Mouse (Mus musculus): ENCODE data around the gene Limch1.

Gene Limch1

DNA sequence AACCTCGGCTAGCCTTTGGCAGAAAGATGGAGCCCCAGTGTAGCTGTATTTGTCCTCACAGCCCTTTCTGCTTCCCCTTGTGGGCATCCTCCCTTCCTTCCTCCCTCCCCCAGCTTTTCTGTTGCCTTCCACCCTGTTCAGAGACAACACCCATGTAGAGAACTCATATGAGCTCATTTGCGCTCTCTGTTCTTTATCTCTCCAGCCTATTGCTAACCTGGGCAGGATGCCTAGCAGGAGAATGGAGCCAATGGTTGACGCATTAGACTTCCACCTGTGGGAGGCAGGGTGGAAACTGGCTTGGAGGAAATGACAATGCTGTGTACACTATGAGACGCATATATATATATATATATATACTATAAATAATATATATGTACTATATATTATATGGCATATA, 126.4 kb downstream of the Limch1 start:
- Histone ChIP-seq H3K36me3 (ENCODE audit: insufficient read depth, low read length) (no peaks in the 10 kb centered on the region), H3K9me3 (ENCODE audit: low read length) (no peaks in the 10 kb centered on the region), H3K4me3 (replicated peaks; ENCODE audit: low read length) (no peak overlapping the region), H3K27me3 (ENCODE audit: insufficient read depth, low read length) (0 out of 2 replicates have a peak, but pooled peaks cover 3% of the 10 kb centered on the region), H3K4me1 (replicated peaks; ENCODE audit: low read depth, low read length) (no peaks in the 10 kb centered on the region)
- TF ChIP-seq CTCF (conservative IDR thresholded peaks at IDR 0.05; ENCODE audit: low read length) (no peak), NANOG (IDR thresholded peaks at IDR 0.05; ENCODE audit: borderline replicate concordance, low read length) (no peak), POU5F1 (IDR thresholded peaks at IDR 0.05; ENCODE audit: borderline replicate concordance, low read length) (no peak)

DNA sequence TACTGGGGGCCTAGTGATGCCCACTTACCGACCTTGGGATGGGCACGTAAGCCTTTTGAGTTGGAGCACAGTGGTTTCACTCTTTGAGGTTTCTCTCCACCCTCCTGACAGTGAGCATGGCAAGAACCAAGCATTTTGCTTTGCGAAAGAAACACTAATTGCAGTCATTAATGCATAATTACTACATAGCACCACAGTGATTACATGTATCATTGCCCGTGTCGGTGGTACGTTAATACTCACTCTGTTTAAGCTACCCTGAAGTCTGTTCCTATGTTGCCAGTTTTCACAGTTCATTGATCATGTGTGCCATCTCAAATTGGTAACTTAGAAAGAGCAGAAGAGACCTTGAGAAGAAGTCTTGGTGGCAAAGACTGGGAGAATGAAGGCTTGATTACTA, 127.1 kb downstream of the Limch1 start:
- Histone ChIP-seq H3K36me3 (ENCODE audit: insufficient read depth, low read length) (no peaks in the 10 kb centered on the region), H3K9me3 (ENCODE audit: low read length) (no peaks in the 10 kb centered on the region), H3K4me1 (replicated peaks; ENCODE audit: low read depth, low read length) (no peaks in the 10 kb centered on the region), H3K4me3 (replicated peaks; ENCODE audit: low read length) (no peak overlapping the region), H3K27me3 (ENCODE audit: insufficient read depth, low read length) (no peaks in the 10 kb centered on the region)
- TF ChIP-seq POU5F1 (IDR thresholded peaks at IDR 0.05; ENCODE audit: borderline replicate concordance, low read length), result no peak
- TF ChIP-seq CTCF (conservative IDR thresholded peaks at IDR 0.05; ENCODE audit: low read length), result no peak
- TF ChIP-seq NANOG (IDR thresholded peaks at IDR 0.05; ENCODE audit: borderline replicate concordance, low read length), result no peak

DNA sequence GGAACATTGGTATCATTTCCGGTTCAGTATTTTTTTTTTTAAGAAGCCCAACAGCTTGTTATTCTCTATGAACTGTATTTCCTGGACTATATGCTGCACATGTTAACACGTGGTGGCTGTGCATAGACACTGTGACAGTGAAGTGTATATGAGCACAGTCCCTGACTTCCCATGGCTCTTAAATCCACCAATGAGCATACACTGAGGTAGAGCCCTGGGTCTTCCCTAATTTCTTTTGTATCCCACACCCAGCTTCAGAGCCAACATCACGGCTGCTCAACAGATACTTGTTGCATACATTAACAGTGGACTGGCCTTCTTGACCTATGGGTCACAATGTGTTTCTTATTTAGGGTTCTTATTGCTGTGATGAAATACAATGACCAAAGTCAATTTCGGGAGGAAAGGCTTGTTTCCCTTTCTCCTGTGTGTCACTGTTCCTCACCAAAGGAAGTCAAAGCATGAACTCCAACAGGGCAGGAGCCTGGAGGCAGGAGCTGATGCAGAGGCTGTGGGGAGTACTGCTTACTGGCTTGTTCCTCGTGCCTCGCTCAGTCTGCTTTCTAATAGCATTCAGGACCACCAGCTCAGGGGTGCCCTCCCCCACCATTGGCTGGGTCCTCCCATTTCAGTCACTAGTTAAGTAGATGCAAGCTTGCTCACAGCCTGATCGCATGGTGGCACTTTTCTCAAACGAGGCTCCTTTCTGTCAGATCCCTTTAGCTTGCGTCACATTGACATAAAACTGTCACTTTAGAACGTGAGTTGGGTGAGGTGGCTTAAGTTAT, 130.6 kb downstream of the Limch1 start:
- no peaks in the 10 kb centered on the region for H3K36me3 ChIP-seq (ENCODE audit: insufficient read depth, low read length)
- no peak for TF ChIP-seq CTCF (conservative IDR thresholded peaks at IDR 0.05; ENCODE audit: low read length)
- TF ChIP-seq POU5F1 (IDR thresholded peaks at IDR 0.05; ENCODE audit: borderline replicate concordance, low read length), result no peak
- TF ChIP-seq NANOG (IDR thresholded peaks at IDR 0.05; ENCODE audit: borderline replicate concordance, low read length), result no peak
- H3K4me1 ChIP-seq (replicated peaks; ENCODE audit: low read depth, low read length), result no peaks in the 10 kb centered on the region
- H3K4me3 ChIP-seq (replicated peaks; ENCODE audit: low read length), result no peak overlapping the region
- H3K27me3 ChIP-seq (ENCODE audit: insufficient read depth, low read length), result no peaks in the 10 kb centered on the region
- no peaks in the 10 kb centered on the region for H3K9me3 ChIP-seq (ENCODE audit: low read length)

DNA sequence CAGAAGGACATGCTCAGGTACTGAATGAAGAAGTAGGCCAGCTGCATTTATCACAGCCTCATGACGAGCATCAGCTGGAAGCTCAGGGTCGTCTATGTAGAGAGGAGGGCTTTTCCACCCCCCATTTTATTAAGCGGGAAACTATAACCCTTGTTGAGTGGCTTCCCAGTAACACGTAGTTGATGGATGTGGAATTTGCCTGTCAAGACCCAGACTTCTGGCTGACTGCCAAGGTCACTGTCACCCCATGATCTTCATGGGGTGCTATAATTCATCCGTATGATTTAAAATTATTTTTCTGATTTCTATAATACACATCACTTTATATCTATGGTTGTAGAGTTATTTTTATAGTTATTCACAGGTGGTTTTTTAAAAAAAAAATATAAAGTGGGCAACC, 131.4 kb downstream of the Limch1 start:
- no peak overlapping the region for H3K4me3 ChIP-seq (replicated peaks; ENCODE audit: low read length)
- H3K4me1 ChIP-seq (replicated peaks; ENCODE audit: low read depth, low read length), result no peaks in the 10 kb centered on the region
- H3K9me3 ChIP-seq (ENCODE audit: low read length), result no peaks in the 10 kb centered on the region
- H3K36me3 ChIP-seq (ENCODE audit: insufficient read depth, low read length), result no peaks in the 10 kb centered on the region
- no peaks in the 10 kb centered on the region for H3K27me3 ChIP-seq (ENCODE audit: insufficient read depth, low read length)
- TF ChIP-seq POU5F1 (IDR thresholded peaks at IDR 0.05; ENCODE audit: borderline replicate concordance, low read length) (no peak), NANOG (IDR thresholded peaks at IDR 0.05; ENCODE audit: borderline replicate concordance, low read length) (no peak), CTCF (conservative IDR thresholded peaks at IDR 0.05; ENCODE audit: low read length) (no peak)

DNA sequence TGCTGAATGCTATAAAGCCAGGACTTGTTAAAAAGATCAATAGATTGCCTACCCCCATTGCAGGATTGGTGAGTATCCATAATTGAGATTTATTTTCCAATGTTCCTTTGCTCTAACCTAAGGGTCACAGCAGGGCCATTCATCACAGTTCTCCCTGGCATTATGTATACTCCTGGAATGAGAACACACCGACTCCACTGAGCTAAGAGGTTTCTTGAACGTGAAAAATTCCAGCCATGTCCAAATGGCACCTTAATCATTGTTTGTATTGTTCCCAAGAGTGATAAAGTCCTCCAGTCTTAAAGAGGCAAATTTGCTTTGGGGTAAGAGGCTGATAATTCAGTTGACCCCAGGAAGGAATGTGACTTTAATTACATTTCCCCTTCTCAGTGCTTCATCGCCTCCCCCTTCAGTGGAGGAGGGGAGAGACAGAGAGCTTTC, 136.3 kb downstream of the Limch1 start:
- Histone ChIP-seq H3K9me3 (ENCODE audit: low read length) (no peaks in the 10 kb centered on the region), H3K36me3 (ENCODE audit: insufficient read depth, low read length) (no peaks in the 10 kb centered on the region), H3K27me3 (ENCODE audit: insufficient read depth, low read length) (no peaks in the 10 kb centered on the region), H3K4me3 (replicated peaks; ENCODE audit: low read length) (no peak overlapping the region), H3K4me1 (replicated peaks; ENCODE audit: low read depth, low read length) (no peaks in the 10 kb centered on the region)
- no peak for TF ChIP-seq NANOG (IDR thresholded peaks at IDR 0.05; ENCODE audit: borderline replicate concordance, low read length)
- TF ChIP-seq POU5F1 (IDR thresholded peaks at IDR 0.05; ENCODE audit: borderline replicate concordance, low read length), result no peak
- TF ChIP-seq CTCF (conservative IDR thresholded peaks at IDR 0.05; ENCODE audit: low read length), result no peak

DNA sequence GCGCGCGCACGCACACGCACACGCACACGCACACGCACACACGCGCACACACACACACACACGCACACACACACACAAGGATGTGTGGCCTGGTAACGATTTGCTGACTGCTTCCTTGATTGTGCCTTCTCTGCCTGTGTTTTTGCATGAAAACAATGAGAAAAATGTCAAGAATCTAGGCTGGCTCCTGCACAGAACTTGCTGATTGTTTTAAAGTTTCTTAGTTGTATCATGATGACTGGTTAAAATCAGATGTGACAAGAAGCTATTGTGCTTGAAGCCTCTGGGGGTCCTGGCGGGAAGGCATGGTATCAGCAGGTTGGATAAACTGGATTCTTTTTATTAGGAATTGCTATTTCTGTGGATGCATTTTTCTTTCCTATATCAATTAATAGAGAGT, 137.1 kb downstream of the Limch1 start:
- no peaks in the 10 kb centered on the region for H3K36me3 ChIP-seq (ENCODE audit: insufficient read depth, low read length)
- no peak overlapping the region for H3K4me3 ChIP-seq (replicated peaks; ENCODE audit: low read length)
- H3K9me3 ChIP-seq (ENCODE audit: low read length), result no peaks in the 10 kb centered on the region
- H3K27me3 ChIP-seq (ENCODE audit: insufficient read depth, low read length), result no peaks in the 10 kb centered on the region
- TF ChIP-seq NANOG (IDR thresholded peaks at IDR 0.05; ENCODE audit: borderline replicate concordance, low read length), result no peak
- no peak for TF ChIP-seq POU5F1 (IDR thresholded peaks at IDR 0.05; ENCODE audit: borderline replicate concordance, low read length)
- no peak for TF ChIP-seq CTCF (conservative IDR thresholded peaks at IDR 0.05; ENCODE audit: low read length)
- no peaks in the 10 kb centered on the region for H3K4me1 ChIP-seq (replicated peaks; ENCODE audit: low read depth, low read length)

DNA sequence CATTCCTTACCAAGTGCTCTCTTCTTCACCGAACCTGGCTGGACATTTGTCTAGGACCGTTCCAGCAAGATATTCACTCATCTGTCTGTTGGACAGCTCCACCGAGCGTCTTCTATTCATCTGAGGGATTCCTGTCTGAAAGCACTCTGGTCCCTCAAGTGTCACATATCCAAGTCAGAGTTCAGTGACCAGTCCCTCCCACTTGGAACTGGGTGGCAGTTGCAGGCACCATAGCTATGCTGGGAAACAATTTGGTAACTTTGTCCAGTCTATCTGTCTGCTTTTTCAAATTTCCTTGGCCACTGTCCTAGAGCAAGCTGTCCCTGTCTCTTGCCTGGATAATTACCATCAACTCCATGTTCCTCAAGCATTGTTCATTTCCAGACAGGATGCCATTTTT, 138.9 kb downstream of the Limch1 start:
- no peaks in the 10 kb centered on the region for H3K36me3 ChIP-seq (ENCODE audit: insufficient read depth, low read length)
- no peaks in the 10 kb centered on the region for H3K9me3 ChIP-seq (ENCODE audit: low read length)
- no peak for TF ChIP-seq NANOG (IDR thresholded peaks at IDR 0.05; ENCODE audit: borderline replicate concordance, low read length)
- no peak for TF ChIP-seq CTCF (conservative IDR thresholded peaks at IDR 0.05; ENCODE audit: low read length)
- no peak for TF ChIP-seq POU5F1 (IDR thresholded peaks at IDR 0.05; ENCODE audit: borderline replicate concordance, low read length)
- H3K27me3 ChIP-seq (ENCODE audit: insufficient read depth, low read length), result no peaks in the 10 kb centered on the region; the same call in 1 of the 2 replicates
- H3K4me1 ChIP-seq (replicated peaks; ENCODE audit: low read depth, low read length), result no peaks in the 10 kb centered on the region
- H3K4me3 ChIP-seq (replicated peaks; ENCODE audit: low read length), result no peak overlapping the region

DNA sequence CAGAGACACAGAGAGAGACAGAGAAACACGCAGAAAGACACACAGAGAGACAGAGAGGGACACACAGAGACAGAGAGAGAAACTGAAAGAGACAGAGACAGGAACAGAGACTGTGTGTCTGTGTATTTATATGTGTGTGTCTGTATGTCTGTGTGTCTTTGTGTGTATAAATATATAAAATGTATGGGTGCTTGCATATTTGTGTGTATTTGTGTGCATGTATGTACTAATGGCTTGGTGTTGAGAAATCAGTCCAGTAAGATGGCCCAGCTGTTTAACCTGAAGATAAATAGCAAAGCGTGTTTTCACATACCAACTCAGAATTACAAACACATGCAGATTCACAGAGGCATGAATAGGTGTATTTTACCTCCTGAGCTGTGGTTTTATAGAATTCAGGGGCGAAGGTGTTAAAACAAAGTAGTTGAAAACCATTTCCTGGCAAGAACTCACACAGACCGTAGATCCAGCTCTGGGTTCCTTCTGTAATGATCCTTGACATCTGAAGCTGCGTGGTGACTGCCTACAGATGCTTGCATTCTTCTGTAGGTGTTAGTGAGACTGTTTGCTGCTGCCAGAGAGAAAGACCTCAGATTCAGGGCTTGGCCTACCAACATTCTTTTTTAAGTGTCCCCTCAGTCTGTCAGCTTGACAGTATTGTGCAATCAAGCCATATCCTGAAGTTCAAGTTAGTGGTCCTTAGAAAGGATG, 140.9 kb downstream of the Limch1 start:
- no peak for TF ChIP-seq NANOG (IDR thresholded peaks at IDR 0.05; ENCODE audit: borderline replicate concordance, low read length)
- no peak for TF ChIP-seq POU5F1 (IDR thresholded peaks at IDR 0.05; ENCODE audit: borderline replicate concordance, low read length)
- Histone ChIP-seq H3K27me3 (ENCODE audit: insufficient read depth, low read length) (no peaks in the 10 kb centered on the region; the same call in 1 of the 2 replicates), H3K36me3 (ENCODE audit: insufficient read depth, low read length) (no peaks in the 10 kb centered on the region), H3K4me1 (replicated peaks; ENCODE audit: low read depth, low read length) (no peaks in the 10 kb centered on the region), H3K9me3 (ENCODE audit: low read length) (no peaks in the 10 kb centered on the region), H3K4me3 (replicated peaks; ENCODE audit: low read length) (no peak overlapping the region)
